Mouse (Mus musculus): Measurements from ENCODE around the gene BC024063.
"Not testable (repeated sequence)": the region's sequence is repeated elsewhere in the genome, so short reads cannot be mapped to it uniquely, and the experiment has no call there.

DNA sequence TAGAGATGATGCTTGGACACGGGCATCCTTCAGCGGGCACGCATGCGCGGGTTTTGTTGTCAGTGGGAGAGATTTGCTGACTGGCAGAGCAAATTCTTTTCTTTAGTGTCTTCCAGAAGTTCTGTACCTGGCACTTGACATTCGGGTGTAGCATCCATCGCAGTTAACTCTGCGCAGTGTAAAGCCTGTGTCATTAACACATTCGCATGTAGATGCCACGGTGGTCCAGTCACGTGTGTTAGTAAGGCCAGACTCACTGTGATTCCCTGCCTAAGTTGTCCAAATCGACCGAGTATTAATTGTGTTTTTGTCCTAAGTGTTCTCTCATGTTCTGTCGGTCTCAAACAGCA is 444 bp downstream of the BC024063 start:
- TF ChIP-seq CTCF (IDR thresholded peaks at IDR 0.05; ENCODE audit: control insufficient read depth, insufficient read depth, insufficient read length); CEBPB (IDR thresholded peaks at IDR 0.05; ENCODE audit: low read depth); USF1 (IDR thresholded peaks at IDR 0.05; ENCODE audit: low read depth); MYOG (IDR thresholded peaks at IDR 0.05; ENCODE audit: control insufficient read depth, extremely low read depth, insufficient read length); MYOD1 (IDR thresholded peaks at IDR 0.05; ENCODE audit: control insufficient read depth, insufficient read length, low read depth): not testable (repeated sequence)

Measured in C2C12 (cell line).